In the genomic region with DNA sequence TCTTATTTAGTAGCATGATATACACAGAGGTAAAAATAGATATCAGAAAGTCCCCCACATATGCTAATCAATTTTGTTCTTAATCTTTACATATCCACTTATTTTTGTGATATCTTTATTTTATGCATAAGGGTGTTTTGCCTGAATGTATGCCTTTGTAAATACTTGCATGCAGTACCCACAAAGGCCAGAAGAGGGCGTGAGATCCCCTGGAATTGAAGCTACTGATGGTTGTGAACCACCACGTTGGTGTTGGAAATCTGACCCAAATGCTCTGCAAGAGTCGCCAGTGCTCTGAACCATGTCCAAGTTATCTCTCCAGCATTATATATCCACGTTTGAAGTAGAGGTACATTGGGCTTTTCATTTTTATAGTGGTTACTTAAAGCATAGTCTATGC, we compare ENCODE assay signal across 8 mouse cellular contexts. TPM values are rescaled to one million over a fixed set of nuclear protein-coding genes. Genes with fewer than 3 reads are reported as not detected.
A peak's percentile ranks its signal among the peaks of the same experiment; 100 is the strongest.
DNase-seq lines count a peak whose midpoint lies in the region; ATAC-seq and TF ChIP-seq lines count a peak whose summit lies in the region.

No protein-coding gene starts in this region.

- no peaks in the 10 kb centered on the region for H3K9me3 ChIP-seq in liver, postnatal 0 days (ENCODE audit: low read length)
- no peaks in the 10 kb centered on the region for H3K9me3 ChIP-seq in forebrain, embryonic 14.5 days (replicated peaks; ENCODE audit: control insufficient read depth, low read length)
- peaks cover 6% of the 10 kb centered on the region; the same call in 1 of the 2 replicates for H3K9me3 ChIP-seq in heart, embryonic 12.5 days (replicated peaks)

- 26% methylated on average over 4 of the region's 4 CpGs for WGBS in liver, postnatal 0 days (ENCODE audit: insufficient replicate concordance)
- 26% methylated on average over 4 of the region's 4 CpGs for WGBS in forebrain, embryonic 14.5 days
- 25% methylated on average over 4 of the region's 4 CpGs for WGBS in heart, embryonic 12.5 days

- H3K36me3 ChIP-seq in liver, postnatal 0 days (replicated peaks; ENCODE audit: insufficient read depth, low read length), result no peaks in the 10 kb centered on the region
- no peaks in the 10 kb centered on the region for H3K36me3 ChIP-seq in forebrain, embryonic 14.5 days (ENCODE audit: control insufficient read depth, insufficient read depth, low read length)
- H3K36me3 ChIP-seq in heart, embryonic 12.5 days, result no peaks in the 10 kb centered on the region

- peak; percentile 76 for TF ChIP-seq CTCF in liver, postnatal 0 days (IDR thresholded peaks at IDR 0.05; ENCODE audit: low read depth)

- H3K27me3 ChIP-seq in liver, postnatal 0 days (ENCODE audit: insufficient read depth, low read length), result no peaks in the 10 kb centered on the region
- no peaks in the 10 kb centered on the region for H3K27me3 ChIP-seq in forebrain, embryonic 14.5 days (replicated peaks; ENCODE audit: control insufficient read depth, insufficient read depth, low read length)
- no peaks in the 10 kb centered on the region for H3K27me3 ChIP-seq in heart, embryonic 12.5 days (replicated peaks)

- no peaks in the 10 kb centered on the region for H3K4me1 ChIP-seq in liver, postnatal 0 days (ENCODE audit: insufficient read depth)
- no peaks in the 10 kb centered on the region for H3K4me1 ChIP-seq in forebrain, embryonic 14.5 days (ENCODE audit: control insufficient read depth, insufficient read depth, low read length)
- no peaks in the 10 kb centered on the region; the same call in 1 of the 2 replicates for H3K4me1 ChIP-seq in heart, embryonic 12.5 days (replicated peaks)

- no peak for ATAC-seq in cerebellum, adult (ENCODE audit: insufficient number of reproducible peaks, low FRiP score, low TSS enrichment)
- ATAC-seq in liver, postnatal 0 days, result no peak
- ATAC-seq in forebrain, embryonic 14.5 days, result no peak
- no peak for ATAC-seq in heart, embryonic 12.5 days (ENCODE audit: insufficient number of reproducible peaks, low FRiP score)

- TF ChIP-seq EP300 in liver, postnatal 0 days (IDR thresholded peaks at IDR 0.05; ENCODE audit: low read depth), result no peak

- no peak overlapping the region for H3K27ac ChIP-seq in liver, postnatal 0 days (ENCODE audit: low read depth)
- no peak overlapping the region for H3K27ac ChIP-seq in forebrain, embryonic 14.5 days (ENCODE audit: low read depth, low read length)
- H3K27ac ChIP-seq in heart, embryonic 12.5 days (ENCODE audit: poor library complexity, severe bottlenecking), result no peak overlapping the region

- H3K9ac ChIP-seq in liver, postnatal 0 days (replicated peaks), result no peak overlapping the region
- no peak overlapping the region for H3K9ac ChIP-seq in forebrain, embryonic 14.5 days (ENCODE audit: low read length)
- H3K9ac ChIP-seq in heart, embryonic 12.5 days, result no peak overlapping the region

- peak; percentile 8 to 33 for DNase-seq in cerebellum, postnatal 14 days
- peak; percentile 30 for DNase-seq in spleen, adult 12 weeks (ENCODE audit: low spot score)
- DNase-seq in spleen, postnatal 36 days (ENCODE audit: low spot score in 2 of 2), result no peak
- DNase-seq in liver, postnatal 0 days, result peak; percentile 51
- DNase-seq in ovary, adult 18-20 months (ENCODE audit: low spot score), result no peak
- no peak for DNase-seq in forebrain, embryonic 14.5 days (ENCODE audit: low spot score)

- H3K4me2 ChIP-seq in liver, postnatal 0 days (ENCODE audit: low read depth, low read length), result no peak overlapping the region
- H3K4me2 ChIP-seq in forebrain, embryonic 14.5 days (ENCODE audit: low read length), result no peak overlapping the region
- H3K4me2 ChIP-seq in heart, embryonic 12.5 days, result no peak overlapping the region

- no peak overlapping the region for H3K4me3 ChIP-seq in liver, postnatal 0 days (ENCODE audit: low read depth, low read length)
- H3K4me3 ChIP-seq in forebrain, embryonic 14.5 days (ENCODE audit: low read depth, low read length), result no peak overlapping the region
- no peak overlapping the region for H3K4me3 ChIP-seq in heart, embryonic 12.5 days

RNA-seq across cellular contexts. Expression of a gene that starts 28.7 kb away (rescaled TPM):
- polyA plus RNA-seq in liver, postnatal 0 days (2015; fragmentation: Nextera tagmentation; extraction: Ambion mirVana), result 11.7 and 15.4 TPM in 2 replicates
- 45.3 and 58.8 TPM in 2 replicates for polyA plus RNA-seq in forebrain, embryonic 14.5 days (2014; fragmentation: Nextera tagmentation; extraction: Ambion mirVana)
- 11.9 and 13.1 TPM in 2 replicates for polyA plus RNA-seq in heart, embryonic 12.5 days (2016; fragmentation: Nextera tagmentation; extraction: Ambion mirVana)

Comparison
In these comparisons a context has a peak if more than half of its experiments do, and no peak if none do; other contexts are left out.
1. DNase-seq: peak in cerebellum, postnatal 14 days (2 of 2), spleen, adult 12 weeks (single experiment) and liver, postnatal 0 days (single experiment); none in spleen, postnatal 36 days (0 of 2), ovary, adult 18-20 months (single experiment) and forebrain, embryonic 14.5 days (single experiment).